Mouse (Mus musculus) erythroid progenitor cell, adult 5-6 weeks (primary cell): ENCODE measurements around the gene Hoxa9. TPM values are rescaled to one million over a fixed set of nuclear protein-coding genes. Genes with fewer than 3 reads are reported as not detected.

Experiments used
- ATAC-seq: replicated peaks from 2 replicates; pipeline ENCODE4 v1.8.0; 2016; ENCODE audit warnings: moderate number of reproducible peaks, mild to moderate bottlenecking, moderate TSS enrichment, inconsistent platforms; ENCODE audit not compliant: poor library complexity, low FRiP score, severe bottlenecking
- total RNA-seq, 2 experiments: library from RNA; stranded (forward) in 1 of 2; stranded (reverse) in 1 of 2; fragments of 150-400 nt in 1 of 2; fragments of 186-747, 209-891 nt in 1 of 2; gene quantifications; 2 replicates each; pipeline versions ENCODE4 v1.2.3 to v1.2.4; 2015 to 2017; ENCODE audit warnings: low replicate concordance in 2 of 2

Gene Hoxa9
- total RNA-seq, 2 experiments from 2014 or later, result 0.84 to 4.5 TPM

DNA sequence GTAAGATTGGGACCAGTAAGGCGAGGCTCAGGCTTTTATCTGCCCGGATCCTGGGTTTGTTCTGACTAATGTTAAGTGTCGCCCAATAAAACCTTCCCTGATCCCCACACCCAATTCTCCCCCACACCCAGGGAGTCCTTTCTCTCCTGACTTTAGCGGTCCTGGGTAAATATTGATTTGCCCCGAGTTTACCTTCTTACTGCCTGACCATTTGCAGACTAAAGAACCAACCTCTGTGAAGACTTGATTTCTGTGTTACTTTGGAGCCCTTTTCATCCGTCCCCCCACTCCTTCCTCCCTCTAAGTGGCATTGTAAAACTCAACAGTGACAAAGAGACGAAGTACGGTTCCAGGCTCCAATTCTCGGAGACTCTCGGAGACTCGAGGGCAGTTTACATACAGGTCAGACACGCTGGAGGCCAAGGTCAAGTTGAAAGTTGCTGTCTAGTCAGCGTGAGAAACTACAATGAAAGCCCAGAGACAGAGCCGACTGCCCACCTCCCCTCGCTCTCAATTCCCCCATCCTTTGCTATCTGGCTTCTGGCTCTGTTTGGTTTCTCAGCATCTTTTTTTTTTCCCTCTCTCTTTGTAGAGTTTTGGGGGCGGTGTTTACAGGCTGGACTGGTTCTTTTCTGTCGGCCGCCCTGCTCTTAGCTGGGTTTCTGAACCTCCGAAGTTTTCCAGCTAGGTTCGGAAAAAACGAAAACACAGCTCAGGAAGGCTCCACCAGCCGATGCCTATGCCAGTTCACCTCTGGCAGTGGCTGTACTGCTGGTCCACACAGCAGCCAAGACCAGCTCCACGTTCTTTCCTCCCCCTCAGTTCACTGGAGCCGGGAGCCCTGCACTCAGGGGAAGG, 31.8 kb upstream of the Hoxa9 start:
- no peak for ATAC-seq

DNA sequence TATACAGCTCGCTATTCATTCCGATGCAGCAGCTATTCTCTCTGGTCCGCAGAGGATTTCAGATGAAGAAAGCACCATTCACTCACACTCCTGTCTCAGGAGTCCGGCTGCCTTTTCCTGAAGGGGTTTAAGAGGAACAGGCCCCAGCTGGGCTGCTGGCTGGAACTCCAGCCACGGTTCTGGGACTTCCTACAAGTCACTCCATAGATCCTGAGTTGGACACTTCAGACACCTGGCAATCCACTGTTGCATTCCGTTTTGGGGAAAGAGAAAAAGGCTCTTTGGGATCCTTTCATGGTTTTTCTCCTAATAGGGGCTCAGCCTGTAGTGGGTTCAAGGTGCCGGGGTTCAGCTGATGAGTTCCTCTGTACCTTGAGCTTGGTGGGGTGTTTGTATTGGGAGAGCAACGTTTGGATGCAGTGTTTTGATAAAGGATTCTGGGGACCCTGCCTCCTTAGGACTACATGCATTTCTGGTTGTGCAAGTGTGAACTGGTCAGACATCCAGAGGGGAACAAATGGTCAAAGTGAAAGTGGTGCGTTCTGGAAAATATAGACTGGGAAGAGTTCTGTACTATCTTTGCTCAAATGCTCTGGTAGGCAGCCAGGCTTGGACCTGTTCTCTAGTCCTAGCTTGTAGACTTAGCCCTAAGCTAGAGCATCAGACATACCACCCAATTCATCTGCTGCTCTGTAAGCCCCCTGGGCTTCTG, 31.0 kb upstream of the Hoxa9 start:
- no peak for ATAC-seq

DNA sequence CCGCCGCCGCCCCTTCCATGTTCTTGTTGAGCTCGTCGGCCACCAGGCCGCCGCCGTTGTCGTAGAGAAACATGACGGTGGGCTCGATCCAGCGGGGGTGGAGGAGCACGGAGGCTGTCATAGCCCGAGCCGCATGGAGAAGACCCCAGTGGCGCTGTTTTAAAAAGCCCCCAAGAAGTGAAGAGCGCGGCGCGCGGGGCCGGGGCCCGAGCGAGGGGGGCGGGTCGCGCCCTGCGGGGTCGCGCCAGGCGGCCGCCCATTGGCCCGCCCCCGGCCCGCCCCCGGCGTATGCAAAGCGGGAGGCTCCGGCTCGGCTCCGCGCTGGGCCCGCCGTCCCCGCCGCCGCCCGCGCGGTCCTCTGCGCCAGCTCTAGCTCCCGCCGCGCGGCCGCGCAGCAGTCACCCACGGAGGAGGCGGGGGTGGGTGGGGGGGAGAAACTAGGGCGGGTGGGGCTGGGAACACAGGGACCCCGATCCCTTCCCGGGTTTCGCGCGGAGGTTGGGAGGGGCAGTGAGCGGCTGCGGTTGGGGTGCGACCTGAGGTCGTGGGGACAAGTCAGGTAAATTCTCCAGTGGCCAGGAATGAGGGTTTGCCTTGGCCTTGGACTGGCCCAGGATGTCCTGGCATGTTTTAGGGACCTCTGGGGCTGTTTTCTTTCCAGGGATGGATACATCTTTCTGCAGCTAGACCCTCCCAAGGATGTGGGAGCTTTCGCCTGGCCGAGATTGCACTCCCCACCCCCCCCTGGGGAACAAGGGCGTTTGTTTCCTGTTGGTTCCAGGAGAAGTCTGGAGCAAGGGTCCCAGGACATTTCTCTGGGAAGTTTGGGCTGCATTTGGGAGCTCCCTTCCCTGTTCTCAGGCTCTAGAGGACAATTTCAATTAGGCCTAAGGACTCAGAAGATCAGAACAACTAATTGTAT, 30.0 kb upstream of the Hoxa9 start, which contains the start of gene Hoxa13:
Hoxa13 (minus strand) TSS at position 227 of the 922 bp plus-strand sequence.
- no peak for ATAC-seq

DNA sequence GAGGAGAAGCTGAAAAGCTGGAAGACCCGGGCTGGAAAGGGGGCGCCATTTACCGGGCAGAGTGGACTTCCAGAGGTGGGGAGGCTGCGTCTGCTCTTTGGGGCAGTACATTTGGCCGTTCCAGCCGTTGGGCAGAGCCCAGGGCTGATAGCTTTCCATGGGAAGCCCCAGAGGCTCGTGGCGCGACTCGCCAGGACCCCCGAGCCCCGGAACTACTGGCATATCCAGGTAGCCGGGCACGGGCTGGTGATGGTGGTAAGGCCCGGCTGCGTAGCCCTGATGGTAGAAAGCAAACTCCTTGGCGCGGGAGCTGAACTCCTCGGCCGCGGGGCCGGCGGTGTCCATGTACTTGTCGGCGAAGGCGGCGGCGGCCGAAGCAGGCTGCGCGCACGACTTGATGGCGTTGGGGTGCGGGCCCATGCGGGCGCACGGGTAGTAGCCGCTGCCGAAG, 28.9 kb upstream of the Hoxa9 start:
- ATAC-seq, result no peak

DNA sequence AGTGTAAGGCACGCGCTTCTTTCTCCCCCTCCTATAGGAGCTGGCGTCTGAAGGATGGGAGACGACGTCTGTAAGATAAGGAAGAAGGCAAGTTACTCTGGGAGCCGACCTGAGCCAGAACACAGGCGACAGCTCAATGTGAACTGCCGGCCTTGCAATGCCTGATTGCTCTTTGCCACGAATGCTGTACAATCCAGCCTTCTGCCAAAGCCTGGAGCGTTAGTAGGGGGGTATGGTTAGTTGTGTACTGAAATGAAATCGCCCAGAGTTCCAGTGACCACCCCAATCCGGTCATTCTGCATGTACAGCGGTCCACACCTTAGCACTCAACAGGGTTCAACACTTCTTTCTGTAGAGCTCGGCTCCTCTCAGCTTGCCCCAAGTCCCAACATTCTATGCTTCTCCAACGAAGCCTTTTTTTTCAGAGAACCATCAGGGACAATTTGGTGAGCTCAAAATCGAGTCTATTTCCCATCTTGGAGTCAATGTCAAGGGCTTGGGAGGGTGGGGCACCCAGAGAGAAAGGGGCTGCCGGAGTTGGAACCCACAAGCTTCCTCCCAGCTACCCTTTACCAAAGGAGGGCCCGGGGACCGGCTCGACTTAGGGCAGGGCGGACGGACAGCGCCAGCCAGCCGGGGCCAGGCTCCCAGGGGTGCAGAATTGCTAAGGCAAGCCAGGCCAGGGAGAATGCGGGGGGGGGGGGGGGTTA, 28.3 kb upstream of the Hoxa9 start:
- ATAC-seq, result no peak

DNA sequence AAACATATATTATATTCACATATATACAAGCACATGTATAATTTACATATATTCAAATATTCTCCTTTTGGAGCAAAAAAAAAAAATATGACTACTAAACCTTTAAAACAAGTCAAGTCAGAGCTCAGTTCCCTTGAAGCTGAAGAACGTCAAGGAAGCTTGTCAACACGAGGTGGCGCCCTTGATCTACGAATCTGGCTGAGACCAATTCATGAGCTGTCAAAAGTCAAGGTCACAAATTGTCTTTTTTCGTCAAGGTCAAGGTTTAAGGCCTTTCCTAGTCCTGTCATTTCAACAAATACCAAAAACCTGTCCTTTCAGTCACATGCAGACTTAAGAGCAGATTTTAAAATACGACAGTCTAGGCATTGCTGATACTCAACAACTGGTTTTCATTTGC, 26.1 kb upstream of the Hoxa9 start:
- no peak for ATAC-seq

DNA sequence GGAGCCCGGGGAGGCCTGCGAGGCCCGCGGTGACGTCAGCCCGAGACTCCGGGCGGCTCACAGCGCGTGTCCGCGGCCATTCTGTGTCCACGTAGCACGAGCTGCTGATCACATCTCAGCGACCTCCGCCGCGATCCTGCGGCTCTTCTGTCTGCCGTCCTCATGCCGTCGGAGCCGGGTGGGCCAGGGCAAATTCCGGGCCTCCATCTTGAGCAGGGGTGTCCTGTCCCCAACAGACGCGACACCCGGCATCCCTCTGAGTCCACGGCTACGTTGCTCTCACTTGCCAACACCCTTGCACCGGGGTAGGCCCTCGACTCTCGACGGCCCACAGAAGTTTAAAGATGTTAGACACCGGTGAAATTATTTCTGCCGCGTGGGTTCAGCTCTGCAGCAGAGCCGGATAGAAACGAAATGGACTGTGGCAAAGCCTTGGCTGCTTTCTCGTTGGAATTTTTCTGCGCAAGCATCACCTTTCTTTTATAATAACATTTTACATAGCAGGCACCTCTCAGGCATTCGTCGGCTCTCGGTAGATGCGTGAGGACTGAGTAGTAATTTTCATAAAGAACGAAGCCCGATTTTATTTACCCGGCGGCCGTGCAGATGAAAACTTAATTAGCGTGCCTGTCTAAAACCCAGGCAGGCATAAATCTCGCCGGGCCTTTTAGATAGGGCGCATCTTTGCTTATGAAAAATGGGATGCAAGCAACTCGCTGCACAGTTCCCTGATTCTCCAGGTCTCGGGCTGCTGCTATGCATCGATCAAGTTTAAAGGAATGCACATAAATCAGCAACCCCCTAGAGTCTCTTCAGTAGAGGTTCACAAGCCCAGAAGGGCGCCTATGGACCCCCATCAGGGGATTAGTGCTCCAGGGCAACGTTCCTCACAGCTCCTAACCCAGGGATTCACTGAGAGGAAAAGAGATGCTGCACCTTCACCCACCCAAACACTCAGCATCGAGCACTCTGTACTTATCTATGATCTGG, 22.9 kb upstream of the Hoxa9 start:
- no peak for ATAC-seq

DNA sequence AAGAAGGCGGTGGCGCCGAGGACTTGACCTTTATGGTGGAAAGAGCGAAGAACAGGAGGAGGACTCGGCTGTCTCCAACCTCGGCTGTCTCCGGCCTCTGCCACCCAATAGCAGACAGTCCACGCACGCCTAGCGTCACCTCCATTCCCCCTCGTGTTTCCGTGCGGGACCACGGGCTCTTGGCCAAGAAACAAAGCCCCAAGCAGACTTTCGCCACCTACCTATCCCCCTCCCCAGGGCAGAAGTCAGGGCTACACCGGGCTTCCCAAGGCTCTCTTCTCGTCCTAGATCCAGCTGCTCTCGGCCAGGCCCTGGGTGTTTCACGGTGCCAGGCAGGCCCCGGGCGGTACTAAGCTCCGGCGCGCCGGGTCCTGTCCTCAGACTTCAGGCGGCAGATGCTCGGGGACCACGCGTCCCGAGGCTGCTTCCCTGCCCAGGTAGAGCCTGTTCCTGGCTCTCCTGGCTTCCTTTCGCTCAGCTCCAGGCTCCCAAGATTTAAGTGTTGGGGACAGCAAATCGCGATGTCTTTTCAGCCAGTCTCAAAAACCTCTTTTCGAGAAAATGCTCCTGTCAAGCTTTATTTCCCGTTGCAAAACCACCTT, 22.0 kb upstream of the Hoxa9 start:
- no peak for ATAC-seq

DNA sequence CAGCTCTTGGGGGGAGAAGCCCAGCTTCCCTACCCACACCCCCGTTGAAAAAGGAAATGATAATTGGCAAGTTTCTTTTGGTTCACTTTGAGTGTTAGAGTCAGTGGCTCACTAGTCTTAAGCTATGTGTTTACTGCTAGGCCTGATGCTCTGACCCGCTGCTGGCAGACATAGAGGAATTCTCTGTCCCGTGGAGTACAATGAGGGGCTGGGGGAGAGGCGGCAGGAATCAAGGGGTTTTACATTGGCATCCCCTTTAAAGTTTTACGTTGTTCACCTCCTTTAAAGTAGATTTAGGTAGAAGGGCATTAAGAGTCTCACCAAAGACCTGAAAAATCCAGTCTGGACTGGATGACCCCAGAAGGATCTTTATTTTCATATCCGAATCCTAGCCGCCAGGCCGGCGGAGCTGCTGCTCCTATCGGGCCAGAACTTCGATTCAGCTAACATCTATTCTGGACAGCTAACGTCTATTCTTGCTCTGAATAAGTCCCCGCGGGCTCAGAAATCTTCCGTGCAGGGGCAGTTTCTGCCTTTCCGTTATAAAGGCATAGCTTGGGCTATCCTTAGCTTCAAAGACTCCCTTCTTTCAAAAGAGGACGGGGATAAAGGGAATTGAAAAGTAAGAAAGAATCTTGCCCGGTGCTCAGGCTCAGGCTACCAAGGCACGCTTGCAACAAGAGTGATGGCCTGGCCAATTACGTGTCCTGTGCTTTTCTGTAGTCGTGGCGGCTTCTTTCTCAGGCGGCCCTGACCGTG, 21.3 kb upstream of the Hoxa9 start:
- ATAC-seq, result no peak

DNA sequence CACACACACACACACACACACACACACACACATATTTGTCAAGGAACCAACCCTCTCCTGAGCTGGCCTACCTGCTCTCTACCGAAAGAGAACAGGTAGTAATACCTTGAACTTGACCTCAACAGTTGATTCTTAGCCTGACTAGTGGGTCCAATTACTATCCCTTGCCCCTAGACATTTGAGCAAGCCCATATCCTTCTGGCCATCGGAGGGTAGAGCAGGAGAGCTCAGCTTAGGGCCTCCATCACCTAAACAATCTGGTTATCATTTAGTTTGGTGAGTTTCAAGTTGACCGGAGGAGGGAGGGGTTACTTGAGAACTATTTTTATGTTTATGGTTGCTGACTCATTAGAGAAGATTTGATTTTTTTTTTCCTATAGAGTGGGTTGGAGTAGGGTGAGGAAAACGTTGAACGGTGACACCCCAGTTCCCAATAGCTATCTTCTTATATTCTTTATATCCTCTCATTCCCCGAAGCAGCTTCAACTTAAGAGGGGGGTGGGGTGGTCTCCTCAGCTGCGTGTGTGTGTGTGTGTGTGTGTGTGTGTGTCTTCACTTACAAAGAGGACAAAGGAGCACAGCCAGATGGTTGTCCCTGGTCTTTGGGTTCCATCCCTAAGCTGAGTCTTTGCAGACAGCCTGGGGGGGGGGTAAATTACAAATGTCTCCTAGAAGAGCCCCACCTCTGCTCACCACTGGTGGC, 20.4 kb upstream of the Hoxa9 start:
- ATAC-seq, result no peak

DNA sequence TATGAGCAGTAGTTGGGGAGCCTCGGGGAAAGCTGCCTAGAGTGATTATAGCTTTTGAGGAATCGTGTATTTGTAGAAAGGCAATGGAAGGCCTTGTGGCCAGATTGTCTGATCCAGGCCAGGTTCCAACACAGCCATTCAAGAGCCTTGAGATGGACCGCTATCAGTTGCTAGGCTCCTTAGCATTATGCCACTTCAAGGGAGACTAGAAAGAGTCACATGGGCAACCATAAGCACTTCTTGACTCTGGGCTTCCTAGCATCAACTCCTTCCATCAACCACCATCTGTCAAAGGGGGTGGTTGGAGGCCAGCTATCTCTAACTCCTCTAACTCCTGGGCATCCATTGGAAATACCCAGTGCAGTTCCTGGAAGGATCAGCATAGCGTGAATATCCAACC, 18.9 kb upstream of the Hoxa9 start:
- no peak for ATAC-seq

DNA sequence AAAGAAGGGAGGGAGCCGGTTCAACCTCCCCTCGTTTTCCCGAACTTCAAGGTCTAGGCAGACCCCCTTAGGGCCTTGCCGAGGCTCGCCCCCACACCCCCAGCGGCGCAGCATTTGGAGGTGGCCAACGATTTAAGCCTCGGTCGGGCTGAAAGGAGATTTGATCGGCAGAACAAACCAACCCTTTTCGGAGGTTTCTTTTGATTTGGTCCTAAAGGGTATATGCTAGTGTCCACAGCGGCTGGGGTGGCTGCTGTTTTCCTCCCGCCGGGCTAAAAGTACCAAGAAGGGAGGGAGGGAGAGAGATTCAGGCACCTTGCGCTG, 18.5 kb upstream of the Hoxa9 start:
- ATAC-seq, result no peak

DNA sequence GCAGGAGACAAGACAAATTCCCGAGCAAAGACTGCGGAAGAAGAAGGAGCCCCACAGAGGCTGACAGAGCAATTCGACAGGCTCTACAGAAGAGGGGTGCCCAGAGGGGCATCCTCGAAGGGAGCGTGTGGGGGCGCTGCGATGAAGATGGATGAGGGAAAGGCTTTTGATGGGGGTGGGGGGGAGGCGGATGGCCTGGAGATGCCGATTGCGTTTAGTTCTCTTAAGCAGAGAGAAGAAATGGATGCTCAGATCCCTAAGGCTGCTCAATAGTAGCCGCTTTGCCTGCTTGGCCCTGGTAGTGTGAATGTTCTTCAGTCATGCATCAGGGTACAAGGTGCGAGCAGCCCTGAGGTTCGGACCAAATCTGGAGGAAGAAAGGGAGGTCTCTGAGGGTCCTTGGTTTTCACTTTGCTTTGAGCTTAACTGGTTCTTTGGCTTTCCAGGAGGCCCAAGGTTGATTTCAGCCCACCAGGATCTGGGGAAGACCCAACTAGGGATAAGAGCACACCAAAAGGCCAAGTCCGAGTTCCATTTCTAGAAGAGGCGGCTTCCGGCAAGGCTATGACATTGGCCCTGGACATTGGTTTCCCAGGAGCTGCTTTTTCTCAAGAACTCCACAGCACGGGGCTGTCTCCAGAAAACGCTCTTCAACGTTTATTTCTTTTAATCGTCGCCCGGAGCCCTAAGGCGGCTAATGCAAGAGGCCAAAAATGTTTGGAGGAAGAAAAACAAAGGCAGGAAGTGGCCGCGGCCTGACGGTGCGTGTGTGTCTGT, 17.9 kb upstream of the Hoxa9 start:
- ATAC-seq, result no peak

DNA sequence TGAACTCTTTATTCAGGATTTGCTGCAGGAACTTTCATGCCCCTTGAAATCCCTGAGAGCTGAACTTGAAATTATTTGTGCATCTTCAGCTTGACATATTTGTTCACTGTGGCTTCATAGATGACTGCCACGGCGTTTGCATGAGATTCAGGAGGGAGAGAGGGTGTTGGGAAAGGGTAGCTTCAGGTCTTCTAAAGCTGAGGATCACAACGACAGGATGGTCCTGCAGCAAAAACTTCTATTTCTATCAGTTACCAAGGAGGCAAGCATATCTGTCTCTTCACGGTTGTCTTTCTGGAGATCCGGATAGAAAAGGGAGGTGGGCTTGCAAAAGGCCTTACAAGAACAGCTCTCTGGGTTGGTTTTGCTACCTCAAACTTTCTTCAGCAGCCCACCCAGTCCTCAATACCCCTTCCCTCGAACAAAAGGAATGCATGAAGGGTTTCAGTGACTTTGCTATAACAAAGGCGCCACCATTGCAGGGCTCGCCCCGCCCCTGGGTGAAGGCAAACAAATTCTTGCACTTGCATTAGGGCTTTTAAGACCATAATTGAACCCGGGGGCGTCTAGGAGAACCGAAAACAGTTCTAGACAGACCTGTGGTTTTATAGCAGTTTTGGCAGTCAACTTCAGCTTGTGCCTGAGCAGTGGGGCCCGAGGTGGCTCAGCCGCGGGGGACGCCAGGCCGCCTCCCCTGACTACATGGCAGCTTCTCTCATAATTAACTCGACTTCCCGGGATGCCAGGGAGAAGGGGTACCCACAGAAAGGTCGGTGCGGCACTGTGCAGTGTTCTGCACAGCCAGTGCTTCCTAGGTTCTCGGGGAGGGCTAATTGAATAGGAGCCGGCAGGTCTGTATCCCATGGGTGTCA, 17.1 kb upstream of the Hoxa9 start:
- no peak for ATAC-seq

DNA sequence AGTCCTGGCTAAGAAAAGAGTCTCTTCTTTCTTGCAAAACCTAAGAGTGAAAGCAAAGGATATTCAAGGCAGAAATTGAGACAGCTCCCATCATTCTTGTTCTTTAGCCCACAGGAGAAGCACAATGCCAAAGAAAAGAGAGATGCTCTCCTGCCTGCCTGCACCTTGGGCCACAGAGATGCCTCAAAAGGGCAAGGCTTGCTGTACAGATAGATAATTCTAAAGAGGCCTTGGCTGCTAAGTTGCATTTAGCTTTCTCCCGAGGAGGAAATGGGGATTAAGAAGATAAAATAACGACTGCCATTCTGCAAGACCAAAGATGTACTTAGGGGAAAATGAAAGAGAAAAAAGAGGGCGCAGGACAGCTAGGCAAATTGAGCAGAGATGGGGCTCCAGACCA, 16.0 kb upstream of the Hoxa9 start:
- no peak for ATAC-seq
